Mouse (Mus musculus) heart, adult 8-10 months (tissue): ENCODE data around the gene Dmkn. TPM values are rescaled to one million over a fixed set of nuclear protein-coding genes. Genes with fewer than 3 reads are reported as not detected.
"Not testable (repeated sequence)": the region's sequence is repeated elsewhere in the genome, so short reads cannot be mapped to it uniquely, and the experiment has no call there.

Experiments
- DNase-seq: peaks from one replicate; pipeline ENCODE4 v3.0.0; 2022; ENCODE audit warnings: low spot score
- total RNA-seq, 4 experiments: library from RNA; stranded (reverse); gene quantifications; 2 replicates each; pipeline ENCODE4 v1.2.4; 2022

Dmkn gene
- total RNA-seq, result 1 to 10 TPM in 3 of 4 experiments, under 1 TPM in 1; 0.82 to 1.7 (median 1.4) TPM

DNA sequence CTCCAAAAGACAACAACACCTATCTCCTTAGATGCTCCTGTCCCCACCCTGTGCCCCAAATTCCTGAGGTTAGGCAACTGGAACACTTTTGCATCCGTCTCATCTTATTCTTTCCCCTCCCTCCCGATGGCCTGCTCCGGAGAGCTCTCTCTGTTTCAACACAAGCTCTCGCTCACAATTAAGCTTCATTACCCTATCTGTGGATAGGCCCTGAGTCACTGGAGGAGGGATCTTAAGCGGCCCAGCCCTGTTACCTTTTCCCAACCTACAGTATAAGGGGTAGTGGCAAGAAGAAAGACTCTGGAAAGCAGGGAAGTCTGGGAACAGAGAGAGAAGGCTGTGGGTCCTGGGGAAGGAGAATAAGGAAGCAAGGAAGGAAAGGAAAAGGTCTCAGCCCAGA lies at the start of gene Dmkn:
Gene Dmkn (plus strand): TSS at position 301 of the 400 bp plus-strand sequence.
- DNase-seq, result no peak

DNA sequence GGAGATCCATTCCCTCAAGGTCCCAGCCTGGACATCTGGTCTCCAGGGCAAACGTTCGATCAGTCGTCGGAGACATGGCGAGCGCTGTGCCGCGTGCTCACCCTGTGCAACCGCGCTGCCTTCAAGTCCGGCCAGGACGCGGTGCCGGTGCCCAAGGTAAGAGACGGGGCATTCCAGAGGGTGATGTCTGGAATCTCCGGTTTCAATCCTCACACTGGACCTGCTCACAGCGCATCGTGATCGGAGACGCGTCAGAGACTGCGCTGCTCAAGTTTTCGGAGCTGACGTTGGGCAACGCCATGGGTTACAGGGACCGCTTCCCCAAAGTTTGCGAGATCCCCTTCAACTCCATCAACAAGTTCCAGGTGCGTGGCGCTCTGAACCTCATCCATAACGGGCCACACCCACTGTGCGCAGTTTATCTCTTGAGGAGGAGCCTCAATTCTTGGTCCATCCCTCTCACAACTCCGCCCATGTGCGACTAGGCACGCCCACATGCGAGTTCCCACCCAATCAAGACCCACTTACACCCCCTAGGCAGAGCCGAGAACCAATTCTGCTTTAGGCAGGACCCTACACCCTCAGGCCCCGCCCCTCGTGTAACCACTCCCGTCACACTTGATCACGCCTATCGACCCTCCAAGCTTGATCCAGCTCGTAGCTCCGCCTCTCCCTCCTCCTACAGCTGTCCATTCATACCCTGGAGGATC lies 46.4 kb upstream of the Dmkn start:
- peak; percentile 16 for DNase-seq

DNA sequence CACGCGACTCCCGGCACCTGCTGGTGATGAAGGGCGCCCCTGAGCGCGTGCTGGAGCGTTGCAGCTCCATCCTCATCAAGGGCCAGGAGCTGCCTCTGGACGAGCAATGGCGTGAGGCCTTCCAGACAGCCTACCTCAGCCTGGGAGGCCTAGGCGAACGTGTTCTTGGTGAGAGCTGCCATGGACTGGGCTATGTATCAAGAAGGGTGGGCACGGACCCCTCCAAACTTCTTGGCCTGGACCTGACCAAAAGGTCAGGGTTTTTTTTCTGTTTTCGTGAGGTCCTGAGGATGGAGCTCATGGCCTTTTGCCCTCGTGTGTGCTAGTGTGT lies 45.9 kb upstream of the Dmkn start:
- DNase-seq, result no peak

DNA sequence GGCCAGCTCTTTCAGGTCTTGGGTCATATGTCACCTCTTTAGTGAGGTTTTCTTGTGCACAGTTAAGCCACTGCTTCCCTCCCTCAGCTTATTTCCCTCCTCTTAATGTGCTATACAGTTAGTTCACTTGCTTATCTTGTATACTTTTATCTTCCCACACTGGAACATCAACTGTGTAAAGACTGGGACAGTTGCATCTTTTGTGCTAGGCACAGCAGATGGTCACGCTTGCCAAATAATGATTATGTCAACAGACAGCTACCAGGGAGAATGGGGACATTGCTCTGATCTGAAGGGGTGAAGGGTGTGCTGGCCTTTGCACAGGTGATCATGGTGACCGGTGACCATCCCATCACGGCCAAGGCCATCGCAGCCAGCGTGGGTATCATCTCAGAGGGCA lies 43.9 kb upstream of the Dmkn start:
- DNase-seq, result no peak

DNA sequence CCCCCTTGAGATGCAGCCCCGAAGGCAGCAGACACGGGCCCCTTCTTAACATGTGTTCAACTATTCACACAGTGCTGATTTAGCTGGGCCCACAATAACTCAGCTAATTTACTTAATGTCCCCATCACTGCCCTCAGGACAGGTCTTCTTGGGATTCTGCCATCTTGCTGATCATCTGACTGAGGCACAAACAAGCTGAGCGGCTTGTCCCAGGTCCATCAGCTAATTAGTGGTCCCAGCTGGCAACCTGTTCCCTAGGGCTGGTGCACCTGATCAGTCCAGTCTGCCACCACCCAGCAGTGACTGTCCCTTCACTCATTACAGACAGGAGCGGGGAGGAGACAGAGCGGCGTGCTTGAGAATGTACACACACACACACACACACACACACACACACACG lies 42.3 kb upstream of the Dmkn start:
- no peak for DNase-seq

DNA sequence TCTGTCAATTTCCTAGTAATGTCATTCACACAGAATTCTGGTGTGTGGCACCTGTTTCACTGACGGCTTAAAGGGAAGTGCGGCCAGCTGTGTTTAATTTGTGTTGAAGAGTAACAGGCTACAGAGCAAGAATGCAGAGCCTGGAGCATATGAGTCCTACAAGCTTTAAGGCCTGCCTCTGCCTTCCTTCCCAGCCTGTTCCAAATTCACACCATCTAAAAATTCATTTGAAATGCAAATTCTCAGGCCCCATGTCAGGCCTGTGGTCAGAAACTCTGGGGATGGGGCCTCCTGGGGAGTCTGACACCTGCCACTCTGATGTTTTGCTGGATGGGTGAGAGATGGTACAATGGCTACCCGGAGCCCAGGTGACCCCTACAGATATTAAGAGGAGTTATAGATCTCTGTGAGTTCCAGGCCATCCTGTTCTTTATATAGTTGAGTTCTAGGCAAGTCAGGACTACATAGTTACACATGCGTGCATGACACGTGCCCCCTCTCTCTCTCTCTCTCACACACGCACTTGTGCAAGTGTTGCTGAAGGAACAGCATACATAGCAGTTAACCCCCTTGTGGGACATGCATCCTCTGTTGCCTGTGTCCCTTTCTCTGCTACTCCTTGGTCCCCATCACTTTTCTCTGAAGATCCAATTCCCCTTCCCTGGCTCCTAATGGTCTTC lies 40.1 kb upstream of the Dmkn start:
- DNase-seq, result no peak

DNA sequence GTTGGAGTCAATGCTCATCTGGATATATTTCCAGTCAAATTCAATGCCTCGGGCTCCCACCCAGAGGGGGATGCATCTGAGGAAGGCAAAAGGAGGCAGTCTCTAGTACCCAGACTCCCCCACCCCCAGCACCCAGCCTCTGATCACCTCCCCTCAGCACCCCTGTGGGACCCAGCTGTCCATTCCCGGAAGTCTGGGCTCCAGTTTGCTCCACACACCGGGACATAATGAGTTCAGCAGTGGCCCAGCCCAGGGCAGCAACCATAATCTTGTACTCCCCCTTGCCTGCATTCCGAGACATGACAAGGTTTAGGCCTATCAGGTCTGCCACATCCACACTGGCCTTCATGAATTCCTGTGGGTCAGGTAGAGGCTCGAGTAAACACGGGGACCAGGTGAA lies 35.3 kb upstream of the Dmkn start:
- DNase-seq, result no peak

DNA sequence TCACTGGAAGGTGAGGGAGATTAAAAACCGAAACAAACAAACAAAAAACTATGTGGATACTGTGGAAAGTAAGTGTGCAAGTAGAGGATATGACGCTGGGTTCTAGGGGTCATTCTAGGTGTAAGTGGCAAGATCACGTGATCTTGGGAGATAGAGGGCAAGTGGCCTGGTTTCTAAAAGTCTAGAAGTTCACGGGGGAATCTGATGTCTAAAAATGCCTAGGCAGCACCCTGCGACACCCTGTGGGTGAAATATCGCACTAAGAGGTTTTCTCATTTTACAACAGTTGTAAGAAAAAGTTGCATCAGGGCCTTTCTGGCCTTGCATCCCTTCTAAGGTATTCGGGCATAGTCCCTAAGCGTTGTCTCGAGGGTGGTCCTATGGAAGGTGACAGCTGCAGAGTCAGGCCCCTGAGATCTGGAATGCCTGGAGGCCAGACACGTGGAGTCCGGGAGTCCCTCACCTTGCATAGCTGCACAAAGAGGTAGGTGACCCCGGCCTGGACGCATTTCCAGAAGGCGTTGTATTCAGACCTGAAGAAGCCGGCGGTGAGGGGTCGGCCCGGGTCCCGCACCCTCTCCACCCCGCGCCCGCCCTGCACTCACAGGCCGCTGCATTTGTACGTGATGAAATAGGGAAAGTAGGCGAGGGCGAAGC lies 34.7 kb upstream of the Dmkn start:
- DNase-seq, result peak; percentile 5

DNA sequence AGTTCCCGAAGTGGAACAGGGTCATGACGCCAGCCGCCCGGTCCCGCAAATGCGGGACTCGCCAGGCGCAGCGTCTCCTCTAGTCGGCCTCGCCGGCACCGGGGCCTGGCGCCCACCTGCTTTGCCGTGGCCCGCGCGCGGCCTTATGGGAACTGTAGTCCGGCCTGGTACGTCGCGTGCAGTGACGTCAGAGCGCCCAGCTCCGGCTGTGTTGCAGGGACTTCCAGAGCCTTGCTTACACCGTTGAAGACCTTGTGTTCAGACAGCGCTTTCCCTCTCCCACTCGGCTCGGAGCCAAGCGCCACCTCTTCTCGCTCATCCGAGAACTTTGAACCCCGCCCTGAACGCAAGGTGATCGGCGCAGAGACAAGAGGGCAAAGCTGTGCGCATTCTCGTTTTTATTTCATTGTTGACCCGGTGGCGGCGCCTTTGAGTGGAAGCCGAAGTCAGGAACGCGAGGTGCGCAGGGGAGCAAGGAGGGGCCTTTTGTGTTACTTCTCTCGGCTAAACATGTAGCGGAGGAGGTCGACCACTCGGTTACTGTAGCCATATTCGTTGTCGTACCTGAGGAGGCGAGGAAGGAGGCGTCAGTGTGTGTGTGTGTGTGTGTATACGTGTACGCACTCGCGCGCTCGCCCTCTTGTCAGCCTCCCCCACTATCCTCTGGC lies 34.0 kb upstream of the Dmkn start, which contains the start of gene Tmem147:
Gene Tmem147 (minus strand): TSS at position 145 of the 668 bp plus-strand sequence.
- peak; percentile 97 for DNase-seq

DNA sequence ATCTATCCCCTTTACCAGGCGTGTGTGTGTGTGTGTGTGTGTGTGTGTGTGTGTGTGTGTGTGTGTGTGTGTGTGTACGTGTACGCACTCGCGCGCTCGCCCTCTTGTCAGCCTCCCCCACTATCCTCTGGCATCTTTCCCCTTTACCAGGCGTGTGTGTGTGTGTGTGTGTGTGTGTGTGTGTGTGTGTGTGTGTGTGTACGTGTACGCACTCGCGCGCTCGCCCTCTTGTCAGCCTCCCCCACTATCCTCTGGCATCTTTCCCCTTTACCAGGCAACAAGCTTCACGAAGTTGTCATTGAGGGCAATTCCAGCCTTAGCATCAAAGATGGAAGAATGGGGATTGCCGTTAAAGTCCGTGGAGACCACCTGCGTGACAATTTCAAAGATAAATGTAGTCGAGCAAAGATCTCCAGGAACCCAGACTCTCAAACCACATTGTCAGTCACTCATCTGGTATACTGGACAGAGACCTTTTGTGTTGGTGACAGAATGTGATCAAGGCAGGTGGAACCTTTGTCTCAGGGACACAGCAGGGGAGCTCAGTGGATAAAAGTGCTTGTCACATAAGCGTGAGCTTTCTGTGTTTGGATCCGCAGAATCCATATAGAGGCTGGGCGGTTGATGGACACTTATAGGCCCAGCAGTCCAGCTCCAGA lies 33.4 kb upstream of the Dmkn start:
- DNase-seq, result not testable (repeated sequence)

DNA sequence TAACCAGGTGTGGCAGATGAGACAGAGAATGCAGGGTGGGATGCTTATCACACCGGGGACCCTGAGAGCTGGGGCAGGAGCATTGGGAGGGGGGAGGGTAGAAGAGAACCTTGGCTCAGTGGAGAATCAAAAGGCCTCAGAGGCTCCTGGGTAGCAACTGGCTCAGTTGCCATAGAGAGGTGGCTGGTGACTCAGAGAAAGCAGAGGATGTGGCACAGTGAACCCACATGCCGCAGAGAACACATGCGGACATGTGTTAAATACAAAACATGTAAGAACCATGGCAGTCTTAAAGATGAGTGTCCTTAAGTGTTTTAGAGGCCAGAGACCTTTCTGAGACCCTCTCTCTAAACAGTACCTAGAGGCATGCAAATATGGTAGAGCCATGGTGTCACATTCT lies 27.3 kb upstream of the Dmkn start:
- DNase-seq, result no peak

DNA sequence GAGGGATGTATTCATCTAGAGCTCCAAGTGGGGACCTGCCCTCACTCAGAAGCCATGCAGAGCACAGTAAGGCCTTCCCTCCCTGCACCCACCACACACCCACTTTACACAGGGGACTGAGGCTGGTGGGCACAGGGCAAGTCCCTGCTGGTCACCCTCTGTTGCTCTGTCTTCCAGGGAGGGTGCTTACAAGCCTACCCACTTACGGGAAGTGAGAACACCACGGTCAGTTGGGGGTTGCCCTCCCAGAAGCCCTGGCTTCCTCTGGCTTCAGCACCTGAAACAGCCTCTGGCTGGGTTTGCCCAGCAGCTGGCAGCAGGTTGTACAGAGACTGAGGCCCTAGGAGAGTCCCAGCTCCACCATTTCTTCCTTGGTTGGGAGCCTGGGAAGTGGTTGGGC lies 21.0 kb upstream of the Dmkn start:
- DNase-seq, result not testable (repeated sequence)

DNA sequence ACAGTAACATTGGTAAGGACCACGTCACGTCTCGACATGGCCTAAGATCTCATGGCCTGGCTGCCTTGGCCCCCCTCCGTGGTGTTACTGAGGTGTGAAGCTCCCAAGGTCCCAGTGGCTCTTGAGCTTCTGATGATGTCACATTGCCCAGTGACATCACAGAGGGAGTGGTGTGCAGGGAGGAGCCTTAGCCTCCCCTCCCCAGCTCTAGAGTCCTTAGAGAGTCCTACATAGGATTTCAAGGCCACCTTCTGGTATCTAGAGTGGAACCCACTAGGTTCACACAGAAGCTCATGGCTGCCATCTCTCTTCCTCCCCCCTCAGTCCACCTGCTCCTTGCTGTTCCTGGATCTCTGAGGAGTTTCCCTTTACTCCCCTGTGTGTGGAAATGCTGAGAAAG lies 19.9 kb upstream of the Dmkn start, which contains the start of gene Gapdhs:
Gene Gapdhs (minus strand): TSS at position 65 of the 400 bp plus-strand sequence.
- DNase-seq, result not testable (repeated sequence)

DNA sequence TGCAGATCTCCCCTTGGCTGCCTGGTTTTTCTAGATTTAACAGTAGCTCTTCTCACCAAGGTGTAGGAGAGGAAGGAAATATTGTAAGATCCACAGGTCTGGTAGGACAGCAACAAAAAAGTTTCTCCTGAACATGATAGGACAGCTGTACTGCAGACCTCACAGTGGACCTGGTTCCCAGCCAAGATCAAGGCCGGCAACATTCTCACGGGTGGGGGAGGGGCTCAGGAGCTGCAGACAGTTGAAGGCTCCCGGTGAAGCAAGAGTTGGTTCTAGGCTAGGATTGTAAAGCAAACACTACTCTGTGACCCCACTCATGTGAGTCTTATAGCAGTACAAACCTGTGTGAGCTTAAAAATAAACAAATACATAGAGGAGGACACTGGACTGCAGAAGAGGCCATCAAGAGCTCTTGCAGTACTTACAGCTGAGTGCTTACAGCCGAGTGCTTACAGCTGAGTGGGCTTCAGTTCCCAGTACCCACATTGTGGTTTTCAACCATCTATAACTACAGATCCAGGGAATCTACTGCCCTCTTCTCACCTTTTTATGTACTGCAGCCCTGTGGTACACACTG lies 19.4 kb upstream of the Dmkn start:
- DNase-seq, result peak; percentile 19

DNA sequence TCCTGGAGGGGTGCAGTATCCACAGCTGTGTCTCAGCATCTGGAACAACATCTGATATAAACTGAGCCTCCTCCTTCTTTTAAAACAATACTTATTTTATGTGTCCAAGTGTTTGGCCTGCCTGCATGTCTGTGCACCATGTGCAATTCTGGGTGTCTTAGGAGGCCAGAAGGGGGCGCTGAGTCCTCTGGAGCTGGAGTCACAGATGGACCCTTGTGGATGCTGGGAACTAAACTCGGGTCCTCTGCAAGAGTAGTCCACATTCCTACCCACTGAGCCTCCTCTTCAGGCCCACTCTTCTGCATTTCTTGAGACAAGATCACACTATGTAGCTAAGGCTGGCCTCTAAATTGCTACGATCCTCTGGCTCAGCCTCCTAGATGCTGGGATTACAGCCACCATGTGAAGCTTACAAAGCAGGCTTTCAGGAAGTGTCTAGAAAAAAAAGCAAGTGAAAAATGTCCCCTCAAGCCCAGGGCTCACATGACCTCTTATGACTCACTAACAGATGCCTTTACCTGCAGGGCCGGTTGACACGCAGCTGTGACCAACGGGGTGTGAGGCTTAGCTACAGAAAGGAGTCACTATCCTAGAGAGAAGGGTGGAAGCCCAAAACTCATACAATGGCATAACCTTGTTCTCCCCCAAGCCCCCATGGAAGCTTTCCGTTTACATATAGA lies 15.9 kb upstream of the Dmkn start:
- no peak for DNase-seq

DNA sequence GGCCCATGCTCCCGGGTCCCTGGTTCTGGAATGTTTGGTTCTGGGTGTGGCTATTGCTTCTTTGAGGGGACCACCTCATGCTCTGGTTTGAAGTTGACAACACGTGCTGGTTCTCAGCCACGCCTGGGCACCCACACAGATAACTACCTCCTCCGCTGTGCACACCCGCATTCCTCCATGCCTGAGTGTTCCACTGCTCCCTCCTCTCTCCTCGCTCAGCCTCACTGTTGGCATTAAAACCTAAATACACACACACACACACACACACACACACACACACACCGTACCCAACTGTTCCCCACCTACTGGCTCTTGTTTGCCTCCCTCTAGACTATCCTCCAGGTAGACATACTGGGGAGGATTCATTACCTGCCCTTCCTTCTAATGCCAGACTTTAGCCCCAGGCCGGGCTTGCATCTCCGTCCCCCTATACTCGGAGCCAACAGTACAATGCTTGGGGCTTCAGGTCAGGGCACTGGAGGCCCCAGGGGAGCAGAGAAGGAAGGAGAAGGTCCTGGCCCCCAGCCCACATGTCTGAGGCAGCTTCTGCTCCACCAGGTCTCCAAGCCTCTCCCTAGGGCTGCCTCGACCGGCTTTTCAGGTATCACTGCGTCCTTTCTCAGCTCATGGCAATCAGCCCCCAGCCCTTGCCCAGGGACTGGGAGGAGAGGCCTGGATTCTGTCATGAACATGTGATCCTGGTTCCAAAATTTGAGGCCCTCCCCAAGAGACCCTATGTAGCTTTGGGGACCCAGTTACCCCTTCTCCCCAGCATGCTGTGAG lies 13.5 kb upstream of the Dmkn start:
- no peak for DNase-seq

DNA sequence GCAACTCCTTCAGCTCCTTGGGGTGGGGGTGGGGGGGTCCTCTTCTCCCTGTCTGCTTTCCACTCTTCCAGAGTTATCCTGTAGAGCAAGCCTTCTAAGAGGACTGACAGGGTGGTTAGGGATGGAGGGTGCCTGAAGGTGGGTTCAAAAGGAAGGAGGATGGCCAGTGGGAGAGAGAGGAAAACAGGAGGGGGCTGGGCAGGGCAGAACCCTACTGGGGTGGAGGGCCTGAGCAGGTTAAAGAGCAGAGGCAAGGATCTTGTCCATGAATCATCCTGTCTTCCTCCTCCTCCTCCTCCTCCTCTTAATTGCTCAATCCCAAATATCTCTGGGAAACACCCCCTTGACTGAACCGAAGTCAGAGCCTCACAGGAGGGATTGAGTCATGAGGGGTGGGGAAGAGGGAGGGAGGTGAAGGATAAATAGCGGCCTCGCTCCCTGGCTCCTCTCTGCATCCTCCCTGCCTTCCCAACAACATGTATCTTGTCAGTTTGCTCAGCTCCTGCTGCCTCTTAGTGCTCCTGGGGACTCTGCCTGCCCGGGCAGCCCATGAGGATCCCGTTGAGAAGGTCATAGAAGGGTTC lies 12.4 kb upstream of the Dmkn start, which contains the start of gene Sbsn:
Gene Sbsn (plus strand): TSS at position 386 of the 584 bp plus-strand sequence.
- no peak for DNase-seq

DNA sequence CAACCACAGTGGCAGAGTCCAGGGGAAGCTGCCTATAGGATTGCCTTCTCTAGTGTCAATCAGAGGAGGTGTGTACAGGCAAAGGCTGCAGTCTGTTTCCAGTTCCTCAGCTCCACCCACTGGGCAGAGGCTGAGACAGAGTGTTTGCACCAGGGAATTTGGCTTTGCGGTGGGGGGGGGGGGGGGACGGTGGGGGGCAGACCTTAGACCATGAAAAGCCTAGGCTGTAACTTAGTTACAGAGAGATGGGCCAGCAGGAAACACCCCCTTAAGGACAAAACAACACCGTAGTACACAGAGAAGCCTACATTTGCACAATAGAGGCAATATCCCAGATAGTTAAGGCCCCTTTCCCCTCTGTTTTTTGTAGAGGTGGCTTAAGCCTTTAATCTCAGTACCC lies 6.6 kb upstream of the Dmkn start:
- no peak for DNase-seq

DNA sequence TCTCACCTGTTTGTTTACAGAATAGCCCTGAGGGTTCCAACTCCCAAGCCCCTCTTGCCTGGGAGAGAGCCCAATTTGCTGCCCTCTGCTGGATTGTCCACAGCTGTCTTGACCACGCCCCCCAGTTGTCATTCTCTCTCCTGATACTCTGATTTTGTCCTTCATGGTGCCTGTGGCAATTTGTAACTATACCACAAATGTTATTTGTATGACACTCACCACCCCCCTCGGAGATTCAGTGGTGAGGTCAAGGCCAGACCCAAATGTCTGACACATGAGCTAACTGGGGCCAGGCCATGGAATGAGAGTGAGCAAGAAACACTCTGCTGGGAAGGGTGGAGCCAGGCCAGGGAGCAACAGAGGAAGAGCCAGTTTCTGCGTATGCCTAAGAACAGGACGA lies 4.7 kb upstream of the Dmkn start:
- no peak for DNase-seq
